Mouse (Mus musculus): ENCODE data around the gene Gimap7.

Gimap7 gene

GRCm38 (mm10) chr6:48692962-48693361, 25.5 kb upstream of the Gimap7 start:
- no peak for DNase-seq (ENCODE audit: low read depth, low spot score)

- no peak for DNase-seq (ENCODE audit: low read depth, low spot score)
Observed at GRCm38 (mm10) chr6:48696830-48697554, 21.4 kb upstream of the Gimap7 start.

- no peak for DNase-seq (ENCODE audit: low read depth, low spot score)
Observed at GRCm38 (mm10) chr6:48697555-48697930, 20.9 kb upstream of the Gimap7 start.

- DNase-seq (ENCODE audit: low read depth, low spot score), result no peak
Observed at GRCm38 (mm10) chr6:48698066-48698856, 20.2 kb upstream of the Gimap7 start.

- DNase-seq (ENCODE audit: low read depth, low spot score), result no peak
Observed at GRCm38 (mm10) chr6:48698888-48699287, 19.5 kb upstream of the Gimap7 start.

GRCm38 (mm10) chr6:48700251-48701075, 18.0 kb upstream of the Gimap7 start:
- no peak for DNase-seq (ENCODE audit: low read depth, low spot score)

GRCm38 (mm10) chr6:48702146-48702545, 16.3 kb upstream of the Gimap7 start:
- DNase-seq (ENCODE audit: low read depth, low spot score), result no peak

GRCm38 (mm10) chr6:48702601-48703000, 15.8 kb upstream of the Gimap7 start:
- no peak for DNase-seq (ENCODE audit: low read depth, low spot score)

GRCm38 (mm10) chr6:48704146-48704545, 14.3 kb upstream of the Gimap7 start:
- DNase-seq (ENCODE audit: low read depth, low spot score), result no peak

GRCm38 (mm10) chr6:48706130-48706529, 12.3 kb upstream of the Gimap7 start:
- no peak for DNase-seq (ENCODE audit: low read depth, low spot score)

DNA sequence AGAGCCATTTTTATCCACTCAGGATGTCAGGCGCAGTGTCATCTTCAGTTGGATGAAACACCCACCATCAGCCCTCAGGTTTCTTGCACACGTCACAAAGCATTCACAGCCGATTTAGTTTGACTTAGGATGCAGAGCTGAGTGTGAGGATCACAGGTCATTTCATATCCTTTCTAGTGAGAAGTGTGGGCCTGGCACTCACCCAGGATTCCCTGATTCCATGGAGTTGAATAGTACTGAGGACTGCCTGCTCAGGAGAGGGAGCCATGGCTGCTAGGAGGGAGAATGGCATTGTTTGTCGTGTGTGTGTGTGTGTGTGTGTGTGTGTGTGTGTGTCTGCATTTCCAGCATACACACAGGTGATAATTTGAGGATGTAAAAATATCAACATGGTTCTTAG, 1.9 kb downstream of the Gimap7 start:
- DNase-seq (ENCODE audit: low read depth, low spot score), result no peak

- DNase-seq (ENCODE audit: low read depth, low spot score), result no peak
Observed at GRCm38 (mm10) chr6:48723468-48723867, 5.0 kb downstream of the Gimap7 start.

DNA sequence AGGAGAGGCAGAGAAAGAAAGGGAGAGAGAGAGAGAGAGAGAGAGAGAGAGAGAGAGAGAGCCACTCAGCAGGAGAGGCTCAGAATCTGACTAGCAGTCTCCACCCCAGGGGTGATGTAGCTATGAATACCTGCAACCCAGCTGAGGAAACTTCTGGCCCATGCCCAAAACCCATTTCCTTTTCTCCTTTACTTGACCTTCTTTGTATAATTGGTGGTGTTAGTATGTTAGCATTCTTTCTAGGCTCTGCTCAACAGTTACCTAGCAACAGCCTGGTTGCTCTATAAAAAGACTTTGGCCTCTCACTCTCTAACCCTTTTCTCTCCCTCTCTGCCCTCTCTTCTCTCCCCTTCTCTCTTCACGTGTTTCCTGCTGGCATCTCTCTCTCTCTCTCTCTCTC, 7.1 kb downstream of the Gimap7 start:
- DNase-seq (ENCODE audit: low read depth, low spot score), result no peak

GRCm38 (mm10) chr6:48727761-48728160, 9.3 kb downstream of the Gimap7 start:
- no peak for DNase-seq (ENCODE audit: low read depth, low spot score)

- no peak for DNase-seq (ENCODE audit: low read depth, low spot score)
Observed at GRCm38 (mm10) chr6:48732864-48733304, 14.5 kb downstream of the Gimap7 start.

GRCm38 (mm10) chr6:48733660-48734059, 15.2 kb downstream of the Gimap7 start:
- no peak for DNase-seq (ENCODE audit: low read depth, low spot score)

GRCm38 (mm10) chr6:48737053-48737452, 18.6 kb downstream of the Gimap7 start:
- no peak for DNase-seq (ENCODE audit: low read depth, low spot score)

- no peak for DNase-seq (ENCODE audit: low read depth, low spot score)
Observed at GRCm38 (mm10) chr6:48737688-48738087, 19.3 kb downstream of the Gimap7 start.

DNA sequence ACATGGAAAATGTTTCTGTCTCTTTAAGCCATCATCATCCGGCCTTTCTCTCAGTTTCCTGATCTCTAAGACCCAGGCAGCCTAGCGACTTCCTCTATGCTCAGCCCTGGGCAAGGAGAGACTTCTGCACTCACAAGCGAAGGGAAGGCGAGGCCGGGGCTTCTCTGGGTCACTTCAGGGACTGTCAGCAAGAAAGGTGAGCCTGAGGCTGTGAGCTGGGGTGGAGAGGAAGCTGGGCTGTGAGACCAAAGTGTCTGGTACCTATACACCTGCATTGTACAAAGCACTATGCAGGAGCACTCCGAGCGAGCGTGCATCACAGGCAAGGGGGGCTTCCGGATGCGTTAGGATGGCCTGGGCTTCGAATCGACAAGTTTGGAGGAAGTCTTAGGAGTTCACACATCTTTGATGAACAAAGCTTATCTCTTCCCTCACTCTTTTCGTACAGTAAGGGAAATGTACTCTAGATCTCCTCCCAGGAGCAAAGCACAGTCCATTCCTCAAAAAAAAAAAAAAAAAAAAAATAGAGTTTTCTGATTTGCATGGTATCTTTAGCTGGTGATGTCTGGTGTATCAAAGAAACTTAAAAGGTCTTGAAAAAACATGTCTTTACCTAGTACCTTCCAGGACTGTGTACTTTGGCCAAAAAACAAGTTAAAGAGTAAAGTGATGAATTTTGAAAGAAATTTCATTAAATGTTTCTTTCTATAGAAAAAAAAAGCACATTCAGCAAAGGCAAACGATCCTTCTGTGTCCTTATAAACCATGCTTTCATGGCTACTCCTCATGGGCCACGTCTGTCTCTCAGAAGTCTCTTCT, 20.7 kb downstream of the Gimap7 start, which contains the start of gene Gimap1:
Gene Gimap1, plus strand, starts transcription at position 94 of the 819 bp plus-strand sequence.
- DNase-seq (ENCODE audit: low read depth, low spot score), result no peak

DNA sequence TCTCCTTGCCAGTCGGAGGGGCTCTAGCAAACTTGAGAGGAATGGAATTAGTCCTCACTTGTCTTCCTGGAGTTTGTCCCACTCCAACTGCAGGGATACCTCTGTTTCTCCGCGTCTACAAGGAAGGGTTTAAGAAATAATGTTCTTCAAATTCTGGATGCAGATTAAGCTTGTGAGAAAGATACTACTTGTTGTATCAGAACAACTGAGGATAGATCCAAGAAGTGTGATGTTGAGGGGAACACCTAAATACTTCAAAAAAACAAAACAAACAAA, 21.3 kb downstream of the Gimap7 start:
- no peak for DNase-seq (ENCODE audit: low read depth, low spot score)

DNA sequence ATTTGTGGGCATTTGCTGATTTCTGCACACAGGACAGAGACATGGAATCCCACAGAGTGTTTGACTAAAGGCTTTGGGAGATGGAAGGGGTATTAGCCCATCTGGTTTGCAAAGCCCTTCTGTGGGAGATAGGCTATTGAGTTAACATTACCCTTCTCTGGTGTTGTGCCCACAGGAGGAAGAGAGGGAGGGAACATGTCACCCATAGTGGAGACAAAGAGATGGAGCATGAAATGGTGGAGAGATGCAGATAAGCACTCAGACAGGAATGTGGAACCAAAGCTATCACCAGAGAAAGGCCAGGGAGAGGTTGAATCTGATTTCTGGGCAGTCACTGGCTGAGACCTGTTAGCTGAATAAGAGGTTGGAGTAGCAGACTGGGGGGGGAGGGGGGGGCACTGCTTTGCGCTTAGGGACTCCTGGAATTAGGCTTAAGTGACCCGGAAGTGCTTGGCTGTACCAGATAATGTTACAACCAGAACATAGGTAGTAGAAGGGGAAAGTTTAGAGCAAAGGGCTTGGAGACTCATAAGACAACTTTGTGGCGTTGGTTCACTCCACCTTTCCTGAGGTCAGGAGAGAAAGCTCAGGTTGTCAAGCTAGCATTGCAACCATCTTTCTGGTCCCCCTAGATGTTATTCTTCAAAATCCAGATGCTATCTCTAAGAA, 22.2 kb downstream of the Gimap7 start:
- DNase-seq (ENCODE audit: low read depth, low spot score), result no peak
